Mouse (Mus musculus): ENCODE data around the gene Scrg1.
A peak's percentile ranks its signal among the peaks of the same experiment; 100 is the strongest.
"Not testable (repeated sequence)": the region's sequence is repeated elsewhere in the genome, so short reads cannot be mapped to it uniquely, and the experiment has no call there.

The Scrg1 gene

GRCm38 (mm10) chr8:57455765-57456164 is at the start of gene Scrg1:
TSS of gene Scrg1 (plus strand) at chr8:57455923.
- no peak for DNase-seq (ENCODE audit: low spot score)

GRCm38 (mm10) chr8:57406366-57406765 is 49.4 kb upstream of the Scrg1 start:
- no peak for DNase-seq (ENCODE audit: low spot score)

- DNase-seq (ENCODE audit: low spot score): no peak
Measured at GRCm38 (mm10) chr8:57409333-57409732, 46.4 kb upstream of the Scrg1 start.

- DNase-seq (ENCODE audit: low spot score): no peak
Measured at GRCm38 (mm10) chr8:57409779-57410472, 45.8 kb upstream of the Scrg1 start.

- no peak for DNase-seq (ENCODE audit: low spot score)
Measured at GRCm38 (mm10) chr8:57410473-57410863, 45.3 kb upstream of the Scrg1 start.

GRCm38 (mm10) chr8:57411366-57411765 is 44.4 kb upstream of the Scrg1 start:
- no peak for DNase-seq (ENCODE audit: low spot score)

- DNase-seq (ENCODE audit: low spot score): no peak
Measured at GRCm38 (mm10) chr8:57416827-57417226, 38.9 kb upstream of the Scrg1 start.

GRCm38 (mm10) chr8:57426074-57426473 is 29.6 kb upstream of the Scrg1 start:
- no peak for DNase-seq (ENCODE audit: low spot score)

- no peak for DNase-seq (ENCODE audit: low spot score)
Measured at GRCm38 (mm10) chr8:57427581-57428366, 27.9 kb upstream of the Scrg1 start.

GRCm38 (mm10) chr8:57428566-57428965 is 27.2 kb upstream of the Scrg1 start:
- no peak for DNase-seq (ENCODE audit: low spot score)

- peak; percentile 67 for DNase-seq (ENCODE audit: low spot score)
Measured at GRCm38 (mm10) chr8:57429166-57429887, 26.4 kb upstream of the Scrg1 start.

GRCm38 (mm10) chr8:57429888-57430274 is 25.8 kb upstream of the Scrg1 start:
- not testable (repeated sequence) for DNase-seq (ENCODE audit: low spot score)

- no peak for DNase-seq (ENCODE audit: low spot score)
Measured at GRCm38 (mm10) chr8:57430901-57431300, 24.8 kb upstream of the Scrg1 start.

GRCm38 (mm10) chr8:57432802-57433201 is 22.9 kb upstream of the Scrg1 start:
- no peak for DNase-seq (ENCODE audit: low spot score)

GRCm38 (mm10) chr8:57435768-57436436 is 19.8 kb upstream of the Scrg1 start:
- no peak for DNase-seq (ENCODE audit: low spot score)

GRCm38 (mm10) chr8:57436437-57436796 is 19.3 kb upstream of the Scrg1 start:
- DNase-seq (ENCODE audit: low spot score): no peak

GRCm38 (mm10) chr8:57441131-57441530 is 14.6 kb upstream of the Scrg1 start:
- DNase-seq (ENCODE audit: low spot score): no peak

GRCm38 (mm10) chr8:57441556-57441955 is 14.2 kb upstream of the Scrg1 start:
- DNase-seq (ENCODE audit: low spot score): no peak

GRCm38 (mm10) chr8:57443289-57443688 is 12.4 kb upstream of the Scrg1 start:
- DNase-seq (ENCODE audit: low spot score): no peak

GRCm38 (mm10) chr8:57445901-57446300 is 9.8 kb upstream of the Scrg1 start:
- DNase-seq (ENCODE audit: low spot score): not testable (repeated sequence)

- DNase-seq (ENCODE audit: low spot score): no peak
Measured at GRCm38 (mm10) chr8:57450726-57451125, 5.0 kb upstream of the Scrg1 start.

GRCm38 (mm10) chr8:57451896-57452295 is 3.8 kb upstream of the Scrg1 start:
- no peak for DNase-seq (ENCODE audit: low spot score)

Measured in c-Kit-positive CD71-positive TER-119-positive erythroid progenitor cells, embryonic 14.5 days (primary cell).